Mouse (Mus musculus): Measurements from ENCODE around the gene Epha1. TPM values are rescaled to one million over a fixed set of nuclear protein-coding genes. Genes with fewer than 3 reads are reported as not detected.

Epha1 gene
- polyA plus RNA-seq, 1 experiment, result 6.3 TPM

GRCm38 (mm10) chr6:42370630-42371363, 2.3 kb downstream of the Epha1 start:
- no peaks in the 10 kb centered on the region for H3K27me3 ChIP-seq (ENCODE audit: control insufficient read depth, insufficient read depth, insufficient read length)
- H3K4me2 ChIP-seq (ENCODE audit: low read depth), result no peak overlapping the region
- H3ac ChIP-seq (ENCODE audit: control insufficient read depth, insufficient read length), result no peak overlapping the region
- no peak overlapping the region for H3K4me3 ChIP-seq
- TF ChIP-seq POLR2AphosphoS2 (IDR thresholded peaks at IDR 0.05; ENCODE audit: insufficient read length, low read depth), result no peak
- TF ChIP-seq POLR2A (IDR thresholded peaks at IDR 0.05; ENCODE audit: insufficient read length, low read depth), result no peak
- TF ChIP-seq REST (IDR thresholded peaks at IDR 0.05; ENCODE audit: insufficient read depth, insufficient read length), result no peak
- no peak for TF ChIP-seq TCF3 (IDR thresholded peaks at IDR 0.05; ENCODE audit: insufficient read length, low read depth)
- no peak for TF ChIP-seq E2F4 (IDR thresholded peaks at IDR 0.05; ENCODE audit: insufficient read depth)
- TF ChIP-seq USF1 (IDR thresholded peaks at IDR 0.05; ENCODE audit: low read depth), result no peak
- no peak for TF ChIP-seq MAX (IDR thresholded peaks at IDR 0.05; ENCODE audit: low read depth)
- TF ChIP-seq CEBPB (IDR thresholded peaks at IDR 0.05; ENCODE audit: insufficient read depth, poor library complexity, severe bottlenecking), result no peak
- no peaks in the 10 kb centered on the region for H3K79me2 ChIP-seq (ENCODE audit: control insufficient read depth, insufficient read depth)
- H3K36me3 ChIP-seq (ENCODE audit: control insufficient read depth, insufficient read depth), result no peaks in the 10 kb centered on the region

- H3ac ChIP-seq (ENCODE audit: control insufficient read depth, insufficient read length), result no peak overlapping the region
- no peaks in the 10 kb centered on the region for H3K27me3 ChIP-seq (ENCODE audit: control insufficient read depth, insufficient read depth, insufficient read length)
- H3K4me2 ChIP-seq (ENCODE audit: low read depth), result no peak overlapping the region
- no peaks in the 10 kb centered on the region for H3K36me3 ChIP-seq (ENCODE audit: control insufficient read depth, insufficient read depth)
- TF ChIP-seq MAX (IDR thresholded peaks at IDR 0.05; ENCODE audit: low read depth) (no peak), TCF12 (IDR thresholded peaks at IDR 0.05; ENCODE audit: insufficient read depth, poor library complexity, severe bottlenecking) (no peak), E2F4 (IDR thresholded peaks at IDR 0.05; ENCODE audit: insufficient read depth) (no peak), TCF3 (IDR thresholded peaks at IDR 0.05; ENCODE audit: insufficient read length, low read depth) (no peak), USF1 (IDR thresholded peaks at IDR 0.05; ENCODE audit: low read depth) (no peak), MYOG (IDR thresholded peaks at IDR 0.05; ENCODE audit: control insufficient read depth in 1 of 3, insufficient read depth in 1 of 3, insufficient read length in 2 of 3, low read depth in 2 of 3) (no peak), REST (IDR thresholded peaks at IDR 0.05; ENCODE audit: insufficient read depth, insufficient read length) (no peak), SRF (IDR thresholded peaks at IDR 0.05; ENCODE audit: control insufficient read depth, insufficient read length, low read depth) (no peak), POLR2AphosphoS2 (IDR thresholded peaks at IDR 0.05; ENCODE audit: insufficient read length, low read depth) (no peak), MYOD1 (IDR thresholded peaks at IDR 0.05; ENCODE audit: control insufficient read depth in 1 of 3, insufficient read length in 2 of 3, low read depth in 2 of 3) (no peak)
- H3K79me2 ChIP-seq (ENCODE audit: control insufficient read depth, insufficient read depth), result no peaks in the 10 kb centered on the region
- no peak overlapping the region for H3K4me3 ChIP-seq
Measured at GRCm38 (mm10) chr6:42369870-42370269, 3.2 kb downstream of the Epha1 start.

- Histone ChIP-seq H3ac (ENCODE audit: control insufficient read depth, insufficient read length) (no peak overlapping the region), H3K36me3 (ENCODE audit: control insufficient read depth, insufficient read depth) (peaks cover 6% of the 10 kb centered on the region), H3K4me3 (no peak overlapping the region), H3K4me2 (ENCODE audit: low read depth) (no peak overlapping the region), H3K27me3 (ENCODE audit: control insufficient read depth, insufficient read depth, insufficient read length) (no peaks in the 10 kb centered on the region), H3K79me2 (ENCODE audit: control insufficient read depth, insufficient read depth) (no peaks in the 10 kb centered on the region)
- TF ChIP-seq POLR2AphosphoS2 (IDR thresholded peaks at IDR 0.05; ENCODE audit: insufficient read length, low read depth), result peak; percentile 11
- TF ChIP-seq CEBPB (IDR thresholded peaks at IDR 0.05; ENCODE audit: insufficient read depth, poor library complexity, severe bottlenecking), result no peak
- TF ChIP-seq SRF (IDR thresholded peaks at IDR 0.05; ENCODE audit: control insufficient read depth, insufficient read length, low read depth), result no peak
- no peak for TF ChIP-seq MYOG (IDR thresholded peaks at IDR 0.05; ENCODE audit: control insufficient read depth in 1 of 3, insufficient read depth in 1 of 3, insufficient read length in 2 of 3, low read depth in 2 of 3)
Measured at GRCm38 (mm10) chr6:42365215-42365614, 7.9 kb downstream of the Epha1 start.

- Histone ChIP-seq H3K79me2 (ENCODE audit: control insufficient read depth, insufficient read depth) (no peaks in the 10 kb centered on the region), H3K4me2 (ENCODE audit: low read depth) (no peak overlapping the region), H3ac (ENCODE audit: control insufficient read depth, insufficient read length) (no peak overlapping the region), H3K4me3 (no peak overlapping the region), H3K36me3 (ENCODE audit: control insufficient read depth, insufficient read depth) (peaks cover 13% of the 10 kb centered on the region), H3K27me3 (ENCODE audit: control insufficient read depth, insufficient read depth, insufficient read length) (no peaks in the 10 kb centered on the region)
- TF ChIP-seq TCF12 (IDR thresholded peaks at IDR 0.05; ENCODE audit: insufficient read depth, poor library complexity, severe bottlenecking), result no peak
- TF ChIP-seq POLR2A (IDR thresholded peaks at IDR 0.05; ENCODE audit: insufficient read length, low read depth), result peak; percentile 28
- TF ChIP-seq POLR2AphosphoS2 (IDR thresholded peaks at IDR 0.05; ENCODE audit: insufficient read length, low read depth), result peak; percentile 67
Measured at GRCm38 (mm10) chr6:42364607-42365006, 8.5 kb downstream of the Epha1 start.

GRCm38 (mm10) chr6:42364066-42364465, 9.0 kb downstream of the Epha1 start:
- H3K4me3 ChIP-seq, result no peak overlapping the region
- TF ChIP-seq POLR2AphosphoS2 (IDR thresholded peaks at IDR 0.05; ENCODE audit: insufficient read length, low read depth) (peak; percentile 82), TCF12 (IDR thresholded peaks at IDR 0.05; ENCODE audit: insufficient read depth, poor library complexity, severe bottlenecking) (no peak)
- H3K4me2 ChIP-seq (ENCODE audit: low read depth), result no peak overlapping the region
- no peaks in the 10 kb centered on the region for H3K79me2 ChIP-seq (ENCODE audit: control insufficient read depth, insufficient read depth)
- no peak overlapping the region for H3ac ChIP-seq (ENCODE audit: control insufficient read depth, insufficient read length)
- no peaks in the 10 kb centered on the region for H3K27me3 ChIP-seq (ENCODE audit: control insufficient read depth, insufficient read depth, insufficient read length)
- H3K36me3 ChIP-seq (ENCODE audit: control insufficient read depth, insufficient read depth), result peaks cover 18% of the 10 kb centered on the region

Measured in myocyte (in vitro differentiated cells).